ENCODE assay signal across 12 mouse cellular contexts in the genomic region with DNA sequence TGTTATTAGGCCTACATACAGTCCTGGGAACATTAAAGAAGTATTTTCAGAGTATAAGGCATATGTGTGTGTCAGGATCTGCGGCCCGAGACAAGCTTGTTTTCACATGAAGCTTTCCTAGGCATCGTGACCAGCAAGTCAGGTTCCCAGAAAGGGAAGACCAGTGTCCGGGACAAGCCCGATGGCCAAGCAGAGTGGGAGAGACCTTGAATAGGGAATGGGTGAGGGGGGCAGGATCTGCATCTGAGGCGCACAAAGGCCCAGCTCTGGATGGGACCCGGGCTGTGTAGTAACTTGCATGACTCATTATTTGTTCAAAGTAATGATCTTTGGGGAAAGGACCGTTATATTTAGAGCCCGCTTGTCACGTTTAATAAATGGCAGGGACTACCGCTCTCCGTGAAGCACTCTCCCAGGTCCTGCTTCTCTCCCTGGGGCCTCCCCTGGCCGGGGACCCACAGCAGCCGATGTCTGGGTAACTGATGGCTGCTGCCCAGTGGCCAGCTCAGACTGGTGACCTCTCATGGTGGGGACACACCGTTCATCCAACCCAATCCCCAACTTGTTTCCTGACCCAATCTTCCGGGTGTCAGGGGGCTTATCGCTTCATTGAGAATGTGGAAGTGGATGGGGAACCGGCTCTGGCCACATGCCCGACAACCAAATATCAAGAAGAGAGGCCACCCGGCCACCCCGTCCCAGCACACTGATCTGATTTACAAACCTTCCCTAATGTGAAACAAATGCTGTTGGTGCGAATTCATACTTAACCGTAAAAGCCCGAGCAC. TPM values are rescaled to one million over a fixed set of nuclear protein-coding genes. Genes with fewer than 3 reads are reported as not detected.
DNase-seq lines count a peak whose midpoint lies in the region; ATAC-seq lines count a peak whose summit lies in the region.
"Had no signal": no experiment of that assay in that cellular context is flagged by ENCODE, and none has a peak within 500 bp of the region (broad histone marks: within the 10 kb centered on the region; RNA-seq: fewer than 3 reads in every experiment).

No protein-coding gene starts in this region.

- peaks cover 50% of the 10 kb centered on the region for H3K4me1 ChIP-seq in limb, embryonic 15.5 days
- H3K4me1 ChIP-seq in kidney, embryonic 16.5 days (ENCODE audit: insufficient read depth, low read length) = peaks cover 20% of the 10 kb centered on the region
- H3K4me1 ChIP-seq in forebrain, embryonic 13.5 days = peaks cover 24% of the 10 kb centered on the region

- peak; percentile 56 for DNase-seq in adrenal gland, postnatal 10 days
- no peak for DNase-seq in adrenal gland, adult 8-10 months
- DNase-seq in retina, postnatal 1 day = peak; percentile 24
- no peak for DNase-seq in retina, embryonic 14.5 days (ENCODE audit: low spot score)
- DNase-seq in cerebellum, adult 9-10 months = no peak
- DNase-seq: cerebellum, adult 9-11 months; kidney, adult 9 months; left cerebral cortex, postnatal 4 days had no signal

- no peak overlapping the region for H3K4me2 ChIP-seq in limb, embryonic 15.5 days
- H3K4me2 ChIP-seq in kidney, embryonic 16.5 days (replicated peaks; ENCODE audit: low read depth, low read length) = no peak overlapping the region
- H3K4me2 ChIP-seq in forebrain, embryonic 13.5 days = no peak overlapping the region

- no peaks in the 10 kb centered on the region for H3K36me3 ChIP-seq in limb, embryonic 15.5 days
- no peaks in the 10 kb centered on the region for H3K36me3 ChIP-seq in kidney, embryonic 16.5 days (ENCODE audit: insufficient read depth, low read length)
- H3K36me3 ChIP-seq in forebrain, embryonic 13.5 days (ENCODE audit: poor library complexity, severe bottlenecking) = no peaks in the 10 kb centered on the region
- H3K36me3 ChIP-seq: forebrain, embryonic 10.5 days had no signal

- H3K9me3 ChIP-seq in limb, embryonic 15.5 days = no peaks in the 10 kb centered on the region
- H3K9me3 ChIP-seq in kidney, embryonic 16.5 days (ENCODE audit: low read length) = no peaks in the 10 kb centered on the region
- H3K9me3 ChIP-seq in forebrain, embryonic 13.5 days (replicated peaks) = no peaks in the 10 kb centered on the region
- H3K9me3 ChIP-seq: forebrain, embryonic 10.5 days had no signal

- peaks cover 32% of the 10 kb centered on the region for H3K27me3 ChIP-seq in limb, embryonic 15.5 days
- H3K27me3 ChIP-seq in kidney, embryonic 16.5 days (ENCODE audit: insufficient read depth, low read length) = peaks cover 55% of the 10 kb centered on the region
- H3K27me3 ChIP-seq in forebrain, embryonic 13.5 days = peaks cover 80% of the 10 kb centered on the region

- H3K27ac ChIP-seq in limb, embryonic 15.5 days = peak overlapping the region; percentile 38; the same call in 1 of the 2 replicates
- no peak overlapping the region for H3K27ac ChIP-seq in kidney, embryonic 16.5 days (ENCODE audit: low read length)
- no peak overlapping the region for H3K27ac ChIP-seq in forebrain, embryonic 13.5 days
- H3K27ac ChIP-seq: forebrain, embryonic 10.5 days had no signal

- H3K4me3 ChIP-seq in limb, embryonic 15.5 days = no peak overlapping the region
- H3K4me3 ChIP-seq in kidney, embryonic 16.5 days (ENCODE audit: low read length) = no peak overlapping the region
- no peak overlapping the region for H3K4me3 ChIP-seq in forebrain, embryonic 13.5 days
- H3K4me3 ChIP-seq: forebrain, embryonic 10.5 days had no signal

- 34% methylated on average over 24 of the region's 24 CpGs for WGBS in limb, embryonic 15.5 days
- WGBS in kidney, embryonic 16.5 days = 36% methylated on average over 24 of the region's 24 CpGs
- 82% methylated on average over 24 of the region's 24 CpGs for WGBS in forebrain, embryonic 13.5 days

- no peak overlapping the region for H3K9ac ChIP-seq in limb, embryonic 15.5 days
- no peak overlapping the region for H3K9ac ChIP-seq in kidney, embryonic 16.5 days (replicated peaks; ENCODE audit: low read length)
- no peak overlapping the region for H3K9ac ChIP-seq in forebrain, embryonic 13.5 days

- peak; percentile 35; the same call in 1 of the 2 replicates for ATAC-seq in limb, embryonic 15.5 days (ENCODE audit: insufficient number of reproducible peaks, low FRiP score, low TSS enrichment, low read depth)
- no peak for ATAC-seq in kidney, embryonic 16.5 days (ENCODE audit: low FRiP score, low TSS enrichment)
- ATAC-seq in forebrain, embryonic 13.5 days = no peak

RNA-seq across cellular contexts. Expression of a gene that starts 16.5 kb away (rescaled TPM):
- 10 to 100 TPM; 11.7 to 22.6 TPM for total RNA-seq in adrenal gland, postnatal 10 days (2021)
- 1 to 10 TPM; 1.2 to 4.9 (median 2.8) TPM for total RNA-seq in adrenal gland, adult 8-10 months (2022)
- 4.7 and 8.1 TPM in 2 replicates for polyA plus RNA-seq in limb, embryonic 15.5 days (2015; fragmentation: Nextera tagmentation; extraction: Ambion mirVana)
- polyA plus RNA-seq in kidney, embryonic 16.5 days (2015; fragmentation: Nextera tagmentation; extraction: Ambion mirVana) = 0.45 and 0.75 TPM in 2 replicates
- 1.1 and 2.0 TPM in 2 replicates for polyA plus RNA-seq in forebrain, embryonic 13.5 days (2015; fragmentation: Nextera tagmentation; extraction: Ambion mirVana)

Comparison
In these comparisons a context has a peak if more than half of its experiments do, and no peak if none do; other contexts are left out.
1. DNase-seq: peak in adrenal gland, postnatal 10 days (single experiment) and retina, postnatal 1 day (single experiment); none in adrenal gland, adult 8-10 months (single experiment), retina, embryonic 14.5 days (single experiment) and cerebellum, adult 9-10 months (single experiment).